Mouse (Mus musculus) MN1 (cell line): ENCODE results near the gene Thada.

ENCODE experiments used
- DNase-seq: peaks from one replicate; pipeline ENCODE4 v3.0.0-alpha.2; 2016; ENCODE audit warnings: low spot score

Gene Thada

GRCm38 (mm10) chr17:84342299-84342817 lies 123.6 kb downstream of the Thada start:
- no peak for DNase-seq

- no peak for DNase-seq
Measured at GRCm38 (mm10) chr17:84341686-84342085, 124.3 kb downstream of the Thada start.

GRCm38 (mm10) chr17:84340574-84340973 lies 125.4 kb downstream of the Thada start:
- no peak for DNase-seq

- no peak for DNase-seq
Measured at GRCm38 (mm10) chr17:84335996-84336395, 130.0 kb downstream of the Thada start.

- DNase-seq = no peak
Measured at GRCm38 (mm10) chr17:84335076-84335475, 130.9 kb downstream of the Thada start.

GRCm38 (mm10) chr17:84334241-84335014 lies 131.6 kb downstream of the Thada start:
- DNase-seq = no peak

GRCm38 (mm10) chr17:84332940-84333339 lies 133.1 kb downstream of the Thada start:
- DNase-seq = no peak

GRCm38 (mm10) chr17:84330986-84331385 lies 135.0 kb downstream of the Thada start:
- DNase-seq = no peak

GRCm38 (mm10) chr17:84330506-84330905 lies 135.5 kb downstream of the Thada start:
- DNase-seq = no peak

GRCm38 (mm10) chr17:84329906-84330470 lies 136.0 kb downstream of the Thada start:
- no peak for DNase-seq

GRCm38 (mm10) chr17:84328526-84328925 lies 137.5 kb downstream of the Thada start:
- DNase-seq = no peak

- DNase-seq = no peak
Measured at GRCm38 (mm10) chr17:84327051-84327925, 138.7 kb downstream of the Thada start.

GRCm38 (mm10) chr17:84322176-84322575 lies 143.8 kb downstream of the Thada start:
- no peak for DNase-seq

- DNase-seq = no peak
Measured at GRCm38 (mm10) chr17:84321351-84321750, 144.7 kb downstream of the Thada start.

GRCm38 (mm10) chr17:84320576-84320975 lies 145.4 kb downstream of the Thada start:
- no peak for DNase-seq

- no peak for DNase-seq
Measured at GRCm38 (mm10) chr17:84314341-84314740, 151.7 kb downstream of the Thada start.

GRCm38 (mm10) chr17:84313494-84313893 lies 152.5 kb downstream of the Thada start:
- DNase-seq = no peak

- no peak for DNase-seq
Measured at GRCm38 (mm10) chr17:84306151-84306550, 159.9 kb downstream of the Thada start.

GRCm38 (mm10) chr17:84305074-84305473 lies 160.9 kb downstream of the Thada start:
- DNase-seq = no peak

- DNase-seq = no peak
Measured at GRCm38 (mm10) chr17:84304141-84304540, 161.9 kb downstream of the Thada start.

GRCm38 (mm10) chr17:84297976-84298375 lies 168.0 kb downstream of the Thada start:
- DNase-seq = no peak

- DNase-seq = no peak
Measured at GRCm38 (mm10) chr17:84293221-84293620, 172.8 kb downstream of the Thada start.
